Mouse (Mus musculus) testis, adult 2 months (tissue): Measurements from ENCODE around the gene Gm20388.

Source experiments
- CTCF ChIP-seq: fragments of 200-500 bp; IDR thresholded peaks from 2 replicates; pipeline ENCODE4 v1.5.1; 2012; ENCODE audit warnings: low read depth, mild to moderate bottlenecking, inconsistent platforms, low read length, moderate library complexity; ENCODE audit not compliant: control insufficient read depth, insufficient read depth, insufficient replicate concordance
- POLR2A ChIP-seq: fragments of 200-500 bp; IDR thresholded peaks from 2 replicates; pipeline ENCODE4 v1.6.1; 2012; ENCODE audit warnings: low read depth, mild to moderate bottlenecking, inconsistent platforms, low read length, moderate library complexity; ENCODE audit not compliant: control insufficient read depth

DNA sequence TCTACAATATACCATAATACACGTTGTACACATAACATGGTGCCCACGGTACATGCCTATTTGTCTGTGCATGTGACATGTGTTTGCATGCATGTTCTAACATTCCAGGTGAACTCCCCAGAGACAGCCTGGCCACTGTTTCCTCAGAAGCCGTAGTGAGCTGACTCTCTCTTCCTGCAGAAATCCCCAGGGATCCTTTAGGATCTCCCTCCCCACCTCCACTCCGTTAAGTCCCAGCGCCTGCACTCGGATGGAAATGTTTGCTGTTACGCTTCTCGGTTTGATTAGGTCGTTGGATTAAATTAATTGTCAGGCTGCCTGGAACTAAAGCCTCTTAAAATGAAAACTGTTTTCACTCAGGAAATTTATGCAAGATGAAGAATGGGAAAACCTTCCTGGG is 4352.4 kb downstream of the Gm20388 start:
- TF ChIP-seq CTCF: no peak
- no peak for TF ChIP-seq POLR2A
